Mouse (Mus musculus) layer of hippocampus, adult 9-11 months (tissue): ENCODE data around the gene Olfr370.
"Not testable (repeated sequence)": the region's sequence is repeated elsewhere in the genome, so short reads cannot be mapped to it uniquely, and the experiment has no call there.

Experiments used
- DNase-seq: peaks from one replicate; pipeline ENCODE4 v3.0.0; 2022

The Olfr370 gene

GRCm38 (mm10) chr8:83535736-83536135 is at the start of gene Olfr370:
Gene Olfr370 (plus strand): TSS chr8:83535780.
- DNase-seq: no peak

GRCm38 (mm10) chr8:83511696-83512095 is 23.9 kb upstream of the Olfr370 start:
- DNase-seq: no peak

- DNase-seq: no peak
These were observed 15.1 kb upstream of the Olfr370 start for GRCm38 (mm10) chr8:83520432-83520831.

DNA sequence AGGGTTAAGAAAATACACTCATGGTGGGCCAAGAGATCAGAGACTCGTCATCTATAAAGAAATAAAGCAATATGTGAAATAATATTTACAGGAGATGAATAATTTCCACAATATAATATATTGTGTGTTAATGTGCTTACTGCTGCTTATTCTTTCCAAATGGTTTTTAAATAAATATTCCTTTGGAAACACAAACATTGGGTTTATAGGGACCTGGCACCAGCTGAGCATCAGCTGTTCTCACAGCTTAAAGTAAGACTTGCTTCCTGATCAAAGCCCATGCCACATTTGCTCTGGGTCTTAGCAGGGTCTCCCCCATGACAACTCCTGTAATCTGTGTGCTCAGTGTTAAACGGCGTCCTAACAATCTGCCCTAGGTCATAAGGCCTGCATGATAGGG is 14.7 kb upstream of the Olfr370 start:
- not testable (repeated sequence) for DNase-seq

- DNase-seq: no peak
These were observed 14.3 kb upstream of the Olfr370 start for GRCm38 (mm10) chr8:83521310-83521709.

DNA sequence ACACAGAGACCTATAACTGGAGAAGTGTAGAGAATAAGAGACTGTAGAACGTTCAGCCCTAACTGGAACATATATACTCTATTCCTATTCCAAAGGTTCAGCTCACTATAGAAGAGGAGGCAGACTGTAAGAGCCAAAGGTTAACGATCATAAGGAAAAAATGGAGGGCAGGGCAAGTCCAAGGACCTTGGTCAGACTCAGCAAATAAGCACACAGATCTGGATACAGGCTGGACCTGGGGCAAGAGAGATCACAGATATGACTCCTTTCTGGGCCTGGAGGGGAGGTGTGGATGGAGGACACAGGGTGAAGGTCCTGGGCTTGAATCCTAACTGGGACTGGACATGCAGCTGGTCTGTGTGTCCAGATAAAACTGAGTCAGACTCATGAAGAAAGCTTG is 778 bp upstream of the Olfr370 start:
- DNase-seq: no peak

DNA sequence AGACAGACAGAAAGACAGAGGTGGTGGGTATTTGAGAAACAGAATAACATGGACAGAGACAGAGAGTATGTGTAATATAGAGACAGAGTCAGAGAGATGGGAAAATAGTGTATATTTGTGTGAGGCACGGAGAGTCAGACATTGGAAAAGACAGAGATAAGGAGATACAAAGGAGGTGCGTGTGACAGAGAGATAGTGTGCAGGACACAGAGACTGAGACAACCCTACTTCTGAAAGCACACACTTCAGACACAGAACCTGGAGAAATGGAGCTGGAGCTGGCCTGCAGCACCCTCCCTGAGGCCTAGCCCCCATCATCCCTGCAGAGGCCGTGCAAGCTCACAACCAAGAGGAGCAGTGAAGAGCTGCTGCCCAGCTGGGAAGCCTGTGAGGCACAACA is 27.1 kb downstream of the Olfr370 start:
- no peak for DNase-seq

DNA sequence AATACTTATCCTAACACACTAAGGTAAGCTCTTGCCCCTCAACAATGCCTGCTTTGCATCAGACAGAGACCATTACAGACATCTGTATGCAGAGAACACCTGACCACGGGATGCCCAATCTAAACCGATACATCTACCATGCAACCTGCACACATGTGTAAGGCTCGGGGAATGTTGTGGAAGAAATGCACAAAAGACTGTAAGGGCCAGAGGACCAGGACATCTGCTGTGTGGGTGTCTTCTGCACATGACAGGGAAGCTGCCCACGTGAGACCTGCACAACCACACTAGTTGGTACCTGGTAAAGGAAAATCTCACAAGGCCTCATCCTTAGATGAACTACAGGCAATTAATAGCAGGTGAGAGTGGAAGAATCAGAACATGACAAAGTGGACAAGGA is 27.7 kb downstream of the Olfr370 start:
- DNase-seq: no peak

DNA sequence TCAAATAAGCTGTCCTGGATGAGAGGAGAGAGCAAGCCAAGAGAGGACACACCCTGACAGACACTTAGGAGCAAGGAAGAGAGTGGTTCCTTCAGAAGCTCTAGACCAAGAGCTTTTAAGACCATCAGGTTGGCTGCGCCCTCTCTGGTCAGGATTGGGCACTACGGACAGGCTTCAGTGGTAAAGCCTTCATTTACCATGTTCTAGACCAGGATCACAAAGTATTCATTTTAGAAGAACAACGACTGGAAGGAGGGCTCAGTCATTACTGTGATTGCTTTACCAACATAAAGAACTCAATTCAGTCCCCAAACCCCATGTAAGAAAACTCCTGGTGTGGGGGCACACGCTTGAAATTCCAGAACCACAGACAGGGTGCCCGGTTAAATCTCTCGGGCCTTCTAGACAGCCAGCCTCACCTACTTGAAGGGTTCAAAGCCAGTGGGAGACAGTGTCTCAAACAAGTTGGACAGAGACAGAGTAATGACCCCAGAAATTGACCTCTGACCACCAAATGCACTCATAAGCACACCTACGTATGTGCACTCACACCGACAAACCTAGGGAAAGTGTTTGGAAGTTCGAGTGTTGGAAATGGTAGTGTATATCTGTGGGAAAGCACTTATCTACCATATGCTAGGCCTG is 30.3 kb downstream of the Olfr370 start:
- peak; percentile 14 for DNase-seq

DNA sequence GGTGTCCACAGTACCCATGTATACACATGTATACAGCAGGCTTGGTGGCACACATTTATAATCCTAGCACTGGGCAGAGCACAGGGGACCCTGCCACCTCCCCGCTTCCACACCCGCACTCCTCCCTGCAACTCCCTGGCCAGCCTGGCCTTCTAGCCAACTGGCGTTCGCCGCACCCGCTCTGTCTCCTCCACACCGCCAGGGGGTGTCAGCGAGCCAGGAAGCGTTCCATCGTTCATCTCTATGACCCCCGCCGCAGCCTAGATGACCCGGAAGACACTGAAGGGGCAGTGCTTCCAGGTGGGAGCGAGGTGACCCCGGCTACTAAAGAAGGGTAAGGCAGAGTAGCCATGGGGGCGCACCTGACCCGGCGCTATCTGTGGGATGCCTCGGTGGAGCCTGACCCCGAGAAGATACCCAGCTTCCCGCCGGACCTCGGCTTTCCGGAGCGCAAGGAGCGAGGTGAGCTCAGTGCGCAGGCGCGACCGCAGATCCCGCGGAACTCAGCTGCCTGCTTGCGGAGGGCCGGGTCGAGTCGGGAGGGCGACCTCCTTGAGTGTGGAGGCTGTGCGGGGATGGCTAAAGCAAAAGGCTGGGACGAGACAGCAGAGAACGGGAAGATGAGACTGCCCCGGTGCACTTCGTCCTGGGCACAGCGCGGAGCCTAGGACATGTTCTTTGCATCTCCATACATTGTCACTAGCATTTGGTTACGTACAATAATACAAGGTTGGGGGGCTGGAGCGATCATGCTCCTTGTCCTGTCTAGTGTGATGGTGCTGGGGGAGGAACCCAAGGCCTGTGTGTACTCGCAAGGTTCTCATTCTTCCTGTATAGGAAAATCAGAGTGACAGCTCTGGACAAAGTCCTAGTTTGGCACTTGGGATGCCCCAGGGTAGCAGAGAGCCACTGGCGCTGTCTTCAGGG is 31.2 kb downstream of the Olfr370 start, which contains the start of gene Ndufb7:
TSS of gene Ndufb7 (plus strand) at position 203 of the 927 bp plus-strand sequence.
- DNase-seq: peak; percentile 95

DNA sequence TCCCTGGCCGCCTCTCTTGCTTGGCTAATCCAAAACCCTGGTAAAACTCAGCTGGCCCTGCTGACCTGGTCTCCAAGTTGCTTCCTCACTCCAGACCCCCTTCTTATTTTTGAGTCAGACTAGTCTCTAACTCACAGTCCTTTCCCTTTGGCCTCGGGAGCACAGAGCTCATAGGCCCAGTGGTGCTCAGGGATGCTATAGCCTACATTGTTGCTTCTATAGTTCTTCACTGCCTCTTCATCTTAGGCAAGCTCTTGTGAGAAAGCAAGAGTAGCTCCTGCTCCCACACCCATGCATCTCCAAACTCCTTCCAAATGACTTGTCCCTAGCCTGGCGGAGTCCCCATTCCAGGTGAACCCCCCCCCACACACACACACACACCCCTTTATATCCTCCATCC is 32.1 kb downstream of the Olfr370 start:
- DNase-seq: peak; percentile 9

DNA sequence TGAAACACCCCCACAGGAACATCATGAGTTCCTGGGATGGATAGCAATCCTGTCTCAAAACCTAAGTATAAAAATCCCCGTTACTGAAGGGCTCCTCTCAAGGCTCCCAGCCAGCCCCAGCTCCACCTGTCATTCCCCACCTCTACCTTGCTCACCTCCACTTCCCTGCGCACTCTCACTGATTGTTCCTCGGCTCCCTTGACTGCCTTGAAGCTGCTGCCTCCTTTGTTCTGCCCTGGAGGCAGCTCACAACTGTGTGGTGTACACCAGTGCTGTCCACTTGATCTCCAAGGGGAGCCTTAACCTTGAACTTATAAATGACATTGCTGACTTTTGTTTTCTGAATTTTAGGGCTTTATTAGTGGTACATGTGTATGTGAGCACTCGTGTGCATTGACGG is 32.5 kb downstream of the Olfr370 start:
- DNase-seq: no peak

GRCm38 (mm10) chr8:83568755-83569154 is 33.2 kb downstream of the Olfr370 start:
- no peak for DNase-seq

DNA sequence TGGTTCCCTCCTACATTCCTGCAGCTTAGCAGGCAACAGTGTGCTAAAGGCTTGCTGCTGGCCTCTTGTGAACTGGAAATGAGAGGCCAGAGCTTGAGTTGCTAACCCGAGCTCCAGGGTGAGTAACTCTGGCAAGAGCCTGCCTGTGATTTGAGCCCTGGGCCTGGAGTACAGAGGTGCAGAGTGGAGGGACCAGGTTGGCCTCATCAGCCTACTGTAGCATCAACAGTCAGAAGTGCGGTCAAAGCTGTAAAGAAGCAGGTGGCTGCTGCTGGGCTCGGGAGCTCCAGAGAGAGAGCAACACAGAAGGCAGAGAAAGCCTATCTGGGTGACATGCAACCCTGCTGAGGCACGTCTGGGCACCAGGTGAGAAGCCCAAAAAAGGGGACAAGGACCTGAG is 33.6 kb downstream of the Olfr370 start:
- no peak for DNase-seq

GRCm38 (mm10) chr8:83570272-83571000 is 34.9 kb downstream of the Olfr370 start:
- DNase-seq: peak; percentile 10

- not testable (repeated sequence) for DNase-seq
These were observed 35.4 kb downstream of the Olfr370 start for GRCm38 (mm10) chr8:83571001-83571340.

DNA sequence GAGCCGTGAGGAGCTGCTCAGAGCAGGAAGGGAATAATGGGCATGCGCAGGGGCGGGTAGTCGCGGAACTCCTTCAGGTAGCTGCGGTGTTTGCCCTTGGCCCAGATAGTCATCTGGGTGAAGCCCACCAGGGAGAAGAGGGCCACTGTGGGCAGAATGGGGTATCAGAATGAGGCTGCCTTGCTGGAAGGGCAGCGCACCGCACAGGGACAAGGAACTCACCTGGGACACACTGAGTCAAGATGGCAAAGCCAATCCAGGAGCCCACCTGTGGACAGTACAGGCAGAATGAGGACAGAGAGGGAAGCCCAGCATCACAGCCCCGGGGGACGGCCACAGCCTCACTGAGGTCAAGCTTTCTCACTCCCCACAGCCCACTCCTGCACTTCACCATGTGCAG is 36.2 kb downstream of the Olfr370 start:
- peak; percentile 7 for DNase-seq

- DNase-seq: peak; percentile 5
These were observed 36.7 kb downstream of the Olfr370 start for GRCm38 (mm10) chr8:83572246-83572812.

DNA sequence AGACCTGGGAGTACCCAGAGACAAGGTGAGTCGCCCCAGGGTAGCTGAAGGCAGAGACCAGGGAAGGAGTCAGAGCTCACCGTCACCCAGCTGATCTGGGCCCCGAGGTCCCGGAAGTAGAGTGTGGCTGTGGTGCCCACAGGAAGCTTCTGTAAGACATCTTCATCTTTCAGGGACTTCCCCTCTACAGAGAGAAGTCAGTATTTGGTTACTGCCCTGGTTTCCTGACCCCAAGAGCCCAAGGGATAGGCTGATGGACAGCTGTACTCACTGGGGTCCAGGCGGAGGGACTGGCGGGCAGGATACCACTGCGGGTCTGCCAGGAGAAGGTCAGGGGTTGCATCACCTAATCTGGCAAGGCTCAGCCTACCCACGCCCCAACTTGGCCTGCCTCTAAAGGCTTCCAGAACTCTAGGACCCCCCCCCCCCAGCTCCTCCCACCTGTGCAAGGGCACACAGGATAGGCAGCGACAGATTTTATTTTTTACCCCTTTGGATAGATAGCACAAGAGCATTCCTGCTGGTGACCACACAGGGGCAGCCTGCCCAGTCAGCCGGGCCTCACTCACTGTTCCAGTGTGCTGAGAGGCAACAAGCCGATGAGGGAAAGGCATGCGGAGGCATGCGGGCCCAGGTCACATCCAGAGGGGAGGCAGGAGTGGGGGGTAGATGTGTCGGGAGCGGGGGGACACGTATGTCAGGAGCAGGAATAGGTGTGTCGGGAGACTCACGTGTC is 37.7 kb downstream of the Olfr370 start:
- DNase-seq: peak; percentile 10

DNA sequence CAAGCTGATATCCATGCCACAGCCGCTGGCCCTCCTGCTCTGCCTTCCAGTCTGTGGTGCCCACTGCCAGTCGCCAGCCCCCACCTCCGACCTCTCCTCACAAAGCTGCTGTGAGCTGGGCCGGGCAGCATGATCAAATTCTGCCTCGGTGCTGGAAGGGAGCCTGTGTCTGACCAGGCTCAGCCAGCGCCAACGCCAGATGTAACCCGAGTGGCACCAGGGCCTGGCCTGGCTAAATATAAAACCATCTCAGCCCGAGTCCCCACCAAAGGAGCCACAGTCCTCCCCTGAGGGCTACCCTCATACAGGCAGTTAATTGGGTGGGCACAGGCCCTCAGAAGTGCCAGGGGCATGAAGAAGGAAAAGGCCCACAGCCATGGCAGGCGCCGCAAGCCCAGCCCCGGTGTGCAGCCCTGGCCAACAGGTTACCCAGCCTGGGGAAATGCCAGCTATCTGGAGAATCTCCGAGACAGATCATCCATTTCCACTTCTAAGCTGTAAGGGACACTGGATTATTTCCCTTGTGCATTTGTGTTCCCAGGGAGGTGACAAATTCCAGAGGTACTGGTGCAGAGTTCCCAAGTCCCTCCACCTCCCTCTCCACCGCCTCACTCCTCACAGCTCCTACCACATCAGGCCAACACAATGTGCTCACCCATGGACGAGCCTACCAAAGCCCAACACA is 39.2 kb downstream of the Olfr370 start:
- DNase-seq: peak; percentile 19

- no peak for DNase-seq
These were observed 40.3 kb downstream of the Olfr370 start for GRCm38 (mm10) chr8:83575561-83576515.
